Mouse (Mus musculus) MEL (cell line): ENCODE results near the gene Flg.

Experiments used
- CHD2 ChIP-seq: IDR thresholded peaks from 2 replicates; pipeline ENCODE4 v1.6.1; 2011; ENCODE audit warnings: low read length, improper control_type of control experiment
- CTCF ChIP-seq, 3 experiments: IDR thresholded peaks in 2 of 3; conservative IDR thresholded peaks in 1 of 3; 2 replicates each; pipeline ENCODE4 v1.5.1; 2011 to 2012; ENCODE audit warnings: low read length in 3 of 3, low read depth in 2 of 3, mild to moderate bottlenecking in 2 of 3, improper control_type of control experiment in 1 of 3, inconsistent platforms in 1 of 3, mixed read lengths in 1 of 3, moderate library complexity in 1 of 3; ENCODE audit not compliant: control insufficient read depth in 1 of 3, insufficient read depth in 1 of 3, poor library complexity in 1 of 3, severe bottlenecking in 1 of 3
- ELF1 ChIP-seq: IDR thresholded peaks from 2 replicates; pipeline ENCODE4 v1.6.1; 2014; ENCODE audit warnings: low read depth, mild to moderate bottlenecking, inconsistent platforms, low read length, improper control_type of control experiment, moderate library complexity
- EP300 ChIP-seq, 2 experiments: IDR thresholded peaks; 2 replicates each; pipeline ENCODE4 v1.6.1; 2011; ENCODE audit warnings: improper control_type of control experiment in 2 of 2, low read length in 2 of 2, low read depth in 1 of 2, mild to moderate bottlenecking in 1 of 2
- JUND ChIP-seq: IDR thresholded peaks from 2 replicates; pipeline ENCODE4 v1.6.1; 2011; ENCODE audit warnings: low read depth, mild to moderate bottlenecking, improper control_type of control experiment, low read length
- MXI1 ChIP-seq: IDR thresholded peaks from 2 replicates; pipeline ENCODE4 v1.6.1; 2011; ENCODE audit warnings: mild to moderate bottlenecking, low read depth, low read length, improper control_type of control experiment
- POLR2A ChIP-seq, 2 experiments: IDR thresholded peaks; 2 replicates each; pipeline ENCODE4 v1.6.1; 2011 to 2012; ENCODE audit warnings: low read length in 2 of 2, mild to moderate bottlenecking in 2 of 2, control low read depth in 1 of 2, improper control_type of control experiment in 1 of 2, low read depth in 1 of 2, moderate library complexity in 1 of 2; ENCODE audit not compliant: control insufficient read depth in 1 of 2, insufficient read depth in 1 of 2, poor library complexity in 1 of 2
- RCOR1 ChIP-seq: IDR thresholded peaks from 2 replicates; pipeline ENCODE4 v1.6.1; 2012; ENCODE audit warnings: low read depth, mild to moderate bottlenecking, inconsistent platforms, low read length, improper control_type of control experiment
- TCF12 ChIP-seq: IDR thresholded peaks from 2 replicates; pipeline ENCODE4 v1.6.1; 2014; ENCODE audit warnings: low read depth, mild to moderate bottlenecking, inconsistent platforms, low read length, improper control_type of control experiment, moderate library complexity
- USF1 ChIP-seq: IDR thresholded peaks from 2 replicates; pipeline ENCODE4 v1.6.1; 2014; ENCODE audit warnings: low read depth, mild to moderate bottlenecking, inconsistent platforms, low read length, improper control_type of control experiment, moderate library complexity
- ZNF384 ChIP-seq: IDR thresholded peaks from 2 replicates; pipeline ENCODE4 v1.6.1; 2012; ENCODE audit warnings: low read depth, mild to moderate bottlenecking, inconsistent platforms, low read length, improper control_type of control experiment

- TF ChIP-seq ELF1 = no peak
- no peak for TF ChIP-seq POLR2A (IDR thresholded peaks at IDR 0.05; ENCODE audit: control insufficient read depth in 1 of 2, insufficient read depth in 1 of 2, low read depth in 1 of 2, low read length in 2 of 2, poor library complexity in 1 of 2)
- TF ChIP-seq CTCF (IDR thresholded peaks at IDR 0.05 in 2 of 3, conservative IDR thresholded peaks at IDR 0.05 in 1 of 3; ENCODE audit: control insufficient read depth in 1 of 3, insufficient read depth in 1 of 3, low read depth in 2 of 3, low read length in 3 of 3, poor library complexity in 1 of 3, severe bottlenecking in 1 of 3) = no peak
- TF ChIP-seq CHD2 = no peak
- no peak for TF ChIP-seq EP300 (IDR thresholded peaks at IDR 0.05; ENCODE audit: low read depth in 1 of 2, low read length in 2 of 2)
- no peak for TF ChIP-seq ZNF384
- no peak for TF ChIP-seq RCOR1
- TF ChIP-seq JUND = no peak
- no peak for TF ChIP-seq USF1
- TF ChIP-seq MXI1 = no peak
- no peak for TF ChIP-seq TCF12
Observed at GRCm38 (mm10) chr3:93337749-93338148, 64.4 kb downstream of the Flg start.
